Mouse (Mus musculus) activated CD4-positive, CD25-positive, alpha-beta regulatory T cell, adult 4 months (primary cell): ENCODE measurements around the gene Crybg2. TPM values are rescaled to one million over a fixed set of nuclear protein-coding genes. Genes with fewer than 3 reads are reported as not detected.

ENCODE experiments used
- ATAC-seq: one replicate; pipeline ENCODE4 v1.8.0; 2017
- polyA plus RNA-seq, 2 experiments: library from polyadenylated mRNA; unstranded; fragments of 100-300 nt; shearing (Covaris generic); gene quantifications; one replicate each; pipeline ENCODE4 v1.2.1; 2017

Crybg2 gene
- 10 to 100 TPM; 15.7 to 20.2 TPM for polyA plus RNA-seq

- ATAC-seq, result no peak
These were observed at the start of gene Crybg2 for GRCm38 (mm10) chr4:134060135-134060865. Crybg2 (plus strand) TSS chr4:134060815.

DNA sequence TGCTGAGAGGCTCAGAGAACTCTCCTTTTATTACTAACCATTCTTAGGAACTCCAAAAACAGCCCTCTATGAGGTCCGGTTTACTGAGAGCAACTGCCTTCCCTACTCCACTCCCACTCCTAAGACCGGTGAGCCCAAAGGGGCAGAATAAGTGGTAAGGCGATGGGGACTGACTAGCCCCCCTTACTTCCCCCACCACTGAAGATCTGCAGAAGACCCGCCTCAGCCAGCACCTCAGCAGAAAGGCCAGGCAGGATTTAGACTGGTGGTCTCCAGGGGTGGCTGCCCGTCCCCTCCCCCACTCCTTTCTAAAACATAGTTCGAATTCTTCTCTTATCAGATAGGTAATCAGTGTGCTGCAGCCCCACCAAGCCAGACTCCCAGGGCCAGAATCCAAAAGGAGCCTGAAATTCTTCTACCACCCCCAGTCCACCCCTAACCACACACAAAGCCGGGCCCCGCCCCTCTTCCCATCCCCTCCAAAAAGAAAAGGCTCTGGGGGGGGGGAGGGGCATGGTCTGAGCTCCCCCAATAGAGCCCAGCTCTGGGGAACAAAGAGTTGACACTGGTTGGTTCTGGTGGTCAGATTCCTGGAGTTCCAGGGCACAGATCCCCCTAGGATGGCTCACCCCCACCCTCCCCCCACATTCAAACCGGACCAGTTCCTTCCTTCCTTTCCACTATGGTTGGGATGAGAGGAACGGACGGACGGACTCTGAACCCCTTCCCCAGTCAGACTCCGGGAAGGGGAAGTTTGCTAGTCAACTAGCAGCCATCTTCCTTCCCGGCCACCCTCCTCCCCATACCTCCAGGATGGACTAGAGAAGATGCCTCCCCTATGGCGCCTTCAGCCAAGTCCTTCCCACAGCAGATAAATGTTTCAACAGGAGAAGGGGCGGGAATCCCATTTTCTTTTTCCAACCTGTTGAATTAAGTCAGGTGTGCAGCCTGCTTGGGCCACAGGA is 48.9 kb upstream of the Crybg2 start:
- no peak for ATAC-seq

DNA sequence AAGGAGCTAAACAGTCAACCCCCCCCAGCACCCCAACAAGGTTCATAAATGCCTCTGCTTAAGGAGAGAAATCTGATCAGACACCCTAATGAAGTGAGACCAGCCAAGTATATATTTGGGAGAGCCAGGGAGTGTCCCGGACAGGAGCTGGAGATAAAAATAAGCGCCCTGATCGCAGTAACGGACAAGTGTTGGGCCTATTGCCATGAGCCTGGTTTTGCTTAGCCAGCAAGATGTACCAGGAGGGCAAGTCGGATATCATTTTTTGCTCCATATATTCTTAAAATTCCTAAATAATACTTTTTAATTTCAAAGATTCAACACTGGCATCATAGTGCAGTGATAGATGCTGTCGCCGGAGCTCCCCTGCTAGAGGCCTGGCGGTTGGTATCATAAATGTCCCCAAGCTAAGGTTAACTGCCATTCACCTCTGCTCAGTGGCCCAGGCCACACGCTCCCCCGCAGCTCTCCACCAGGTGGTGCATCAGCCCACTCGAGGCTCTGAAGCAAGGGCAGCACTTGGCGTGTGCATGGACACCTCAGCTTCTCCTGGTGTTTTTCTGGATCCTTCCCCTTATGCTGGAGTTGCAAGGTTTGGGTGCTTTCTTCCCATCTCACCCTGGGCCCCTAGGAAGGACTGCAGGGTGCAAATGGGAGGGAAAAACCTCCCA is 47.6 kb upstream of the Crybg2 start:
- ATAC-seq, result no peak

DNA sequence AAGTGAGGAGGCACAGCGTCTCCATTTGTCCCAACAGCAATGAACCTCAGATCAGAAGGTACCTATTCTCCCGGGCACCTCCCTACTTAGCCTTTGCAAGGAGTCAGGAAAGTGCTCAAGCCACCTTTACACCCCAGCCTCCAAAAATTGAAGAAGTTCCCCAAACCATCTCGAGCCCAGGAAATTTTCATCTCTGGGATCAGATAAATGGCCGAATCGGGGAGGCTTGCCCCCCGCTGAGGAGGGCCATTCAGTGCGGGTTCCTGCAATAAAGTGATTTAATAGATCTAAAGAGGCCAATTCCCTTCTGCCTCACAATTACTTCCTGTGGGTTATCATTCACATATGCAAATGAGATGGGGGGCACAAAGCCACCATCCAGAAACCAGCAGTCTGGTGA is 44.4 kb upstream of the Crybg2 start:
- no peak for ATAC-seq

GRCm38 (mm10) chr4:134016767-134017166 is 43.8 kb upstream of the Crybg2 start:
- ATAC-seq, result no peak

DNA sequence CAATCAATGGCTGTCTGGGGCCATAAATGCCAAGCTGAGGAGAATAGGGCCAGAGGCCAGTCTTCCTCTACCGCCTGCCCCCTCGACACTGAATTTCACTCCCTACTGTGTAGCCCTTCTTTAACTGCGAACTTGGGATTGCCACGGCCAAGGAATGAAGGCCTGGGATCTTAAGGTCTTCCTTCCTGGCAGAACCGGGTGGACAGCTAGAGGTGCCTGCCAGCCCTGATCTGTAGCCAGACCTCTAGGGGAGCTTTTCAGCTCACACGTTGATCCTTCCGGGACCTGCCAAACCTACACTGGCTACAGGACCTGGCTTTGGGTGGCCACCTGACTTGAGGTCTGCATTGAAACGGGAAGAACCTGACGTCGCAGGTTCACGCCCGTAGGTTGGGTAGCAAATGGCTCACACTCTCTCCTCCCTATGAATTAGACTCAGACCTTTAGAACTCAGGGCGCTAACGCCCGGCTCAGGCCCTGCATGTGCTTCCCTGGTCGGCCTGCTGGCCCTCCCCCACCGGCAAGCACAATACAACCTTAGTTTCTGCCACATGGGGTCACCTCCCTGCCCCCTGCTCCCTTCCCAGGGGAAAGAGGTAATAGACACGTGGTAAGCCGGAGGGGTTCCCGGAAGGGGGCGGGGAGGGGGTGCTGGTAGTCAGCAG is 43.3 kb upstream of the Crybg2 start:
- no peak for ATAC-seq

GRCm38 (mm10) chr4:134018038-134018778 is 42.4 kb upstream of the Crybg2 start:
- no peak for ATAC-seq

GRCm38 (mm10) chr4:134018779-134019145 is 41.9 kb upstream of the Crybg2 start, which contains the start of gene Lin28a:
Lin28a (minus strand) TSS chr4:134018841.
- ATAC-seq, result no peak

DNA sequence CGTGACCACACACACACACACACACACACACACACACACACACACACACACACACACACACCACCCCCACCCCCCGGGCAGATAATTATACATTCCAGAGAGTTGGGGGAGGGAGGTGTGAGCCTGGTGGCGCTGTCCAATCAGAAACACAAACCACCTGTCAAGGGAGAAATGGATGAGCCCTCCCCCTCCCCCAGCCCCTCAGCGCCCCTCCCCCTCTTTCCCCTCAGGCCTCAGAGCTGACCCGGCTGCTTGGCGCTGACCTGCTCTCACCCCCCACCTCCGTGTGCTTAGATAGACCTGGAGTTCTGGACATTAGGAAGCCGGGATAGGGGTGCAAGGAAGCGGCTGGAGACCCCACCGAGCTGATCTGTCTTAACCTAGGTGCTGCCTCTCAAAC is 41.4 kb upstream of the Crybg2 start:
- no peak for ATAC-seq

DNA sequence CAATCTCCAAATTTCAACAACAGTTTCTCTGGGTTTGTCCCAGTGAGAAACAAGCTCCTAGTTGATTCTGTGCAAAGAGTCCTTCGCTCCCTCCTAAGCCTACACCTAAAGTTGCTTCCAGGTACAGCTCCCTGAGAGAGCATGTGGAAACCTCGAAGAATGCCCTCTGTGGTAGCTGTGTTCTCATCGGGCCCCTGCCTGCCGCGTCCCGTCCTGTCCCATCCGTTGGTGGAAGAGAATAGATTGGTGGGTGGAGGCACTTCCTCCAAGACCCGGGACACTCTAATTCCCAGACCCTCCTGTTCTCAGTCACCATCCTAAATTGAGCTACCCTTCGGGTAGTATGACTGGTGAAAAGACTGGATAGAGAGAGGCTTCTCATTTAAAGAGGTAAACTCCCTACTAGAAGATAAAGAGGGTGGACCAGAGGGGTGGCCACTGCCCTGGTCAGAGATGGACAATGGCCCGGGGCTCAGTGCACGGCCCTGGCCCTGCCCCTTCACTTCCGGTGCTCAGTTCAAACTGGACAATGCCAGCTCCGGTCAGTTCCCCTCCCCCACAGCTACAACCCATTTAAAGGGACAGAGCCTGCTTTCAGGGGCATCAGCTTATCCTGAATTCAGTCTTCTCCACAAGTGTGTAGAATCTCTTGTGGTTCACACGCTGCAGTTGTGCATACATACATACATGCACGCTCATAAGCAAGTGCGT is 40.8 kb upstream of the Crybg2 start:
- no peak for ATAC-seq

GRCm38 (mm10) chr4:134020621-134021020 is 40.0 kb upstream of the Crybg2 start:
- ATAC-seq, result no peak

GRCm38 (mm10) chr4:134025802-134026201 is 34.8 kb upstream of the Crybg2 start:
- ATAC-seq, result no peak

DNA sequence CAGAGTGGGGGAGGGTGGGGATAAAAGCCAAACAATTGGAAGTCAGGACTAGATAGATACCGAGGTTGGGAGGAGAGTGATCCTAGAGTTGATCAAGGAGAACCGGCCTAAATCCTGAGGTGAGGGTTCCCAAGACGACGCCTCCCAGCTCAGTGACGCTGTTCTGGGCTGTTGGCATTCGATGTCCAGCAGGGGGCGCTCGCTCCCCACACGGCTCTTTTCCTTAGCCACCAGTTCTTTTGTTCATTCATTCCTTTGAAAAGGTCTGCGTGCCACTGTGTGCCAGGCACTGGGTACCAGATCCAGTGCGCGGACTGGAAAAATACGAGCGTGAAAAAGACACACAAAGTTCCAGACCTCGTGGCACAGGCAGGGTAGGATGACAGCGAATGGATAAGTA is 24.7 kb upstream of the Crybg2 start:
- no peak for ATAC-seq

DNA sequence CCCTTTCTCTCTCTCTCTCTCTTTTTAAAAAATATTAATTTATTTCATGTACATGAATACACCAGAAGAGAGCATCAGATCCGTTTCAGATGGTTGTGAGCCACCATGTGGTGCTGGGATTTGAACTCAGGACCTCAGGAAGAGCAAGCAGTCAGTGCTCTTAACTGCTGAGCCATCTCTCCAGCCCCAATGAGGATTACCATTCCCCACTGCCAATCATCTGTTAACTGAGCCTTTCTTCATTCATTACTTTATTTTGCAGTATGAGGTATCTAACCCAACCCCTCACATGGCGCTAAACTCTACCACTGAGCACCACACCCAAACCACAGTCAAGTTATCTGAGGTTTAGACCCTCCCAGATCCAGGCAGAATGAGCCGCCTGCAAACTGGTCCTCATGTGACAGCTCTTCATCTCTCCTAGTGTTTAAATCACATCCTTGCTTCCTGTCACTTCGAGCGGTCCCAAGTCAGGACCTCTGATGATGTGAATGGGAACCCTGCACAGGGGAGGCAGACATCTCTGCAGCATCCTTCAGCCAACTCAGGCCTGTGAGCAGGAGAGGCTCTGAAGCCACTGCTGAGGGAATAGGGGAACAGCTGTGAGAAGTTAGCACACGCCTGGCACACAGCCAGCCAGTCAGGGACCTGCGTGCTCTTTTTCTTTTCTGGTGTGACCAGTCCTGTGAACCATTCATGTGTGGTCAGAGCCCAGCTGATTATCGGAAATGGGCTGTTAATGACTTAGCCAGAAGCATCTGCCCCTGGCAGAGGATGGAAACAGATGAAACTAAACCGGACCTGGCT is 19.1 kb upstream of the Crybg2 start:
- peak; percentile 28 for ATAC-seq

DNA sequence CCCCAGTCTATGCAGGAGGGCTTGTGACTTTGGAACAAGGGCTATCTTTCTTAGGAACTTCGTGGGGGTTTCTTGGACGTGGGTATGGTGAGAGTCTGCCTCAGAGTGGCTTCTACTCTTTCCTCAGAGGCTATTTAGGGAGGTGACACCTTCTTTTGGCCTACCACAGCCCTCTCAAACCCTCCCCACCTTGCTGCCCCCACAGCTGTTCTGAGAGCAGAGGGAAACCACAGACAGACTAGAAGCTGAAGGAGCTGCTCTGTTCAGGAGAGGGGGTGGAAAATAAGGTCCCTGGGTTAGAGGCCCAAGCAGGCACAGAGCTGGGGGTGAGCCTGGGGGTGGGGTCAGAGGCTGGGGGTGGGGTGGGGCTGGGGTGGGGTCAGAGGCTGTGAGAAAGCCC is 17.6 kb upstream of the Crybg2 start:
- no peak for ATAC-seq

DNA sequence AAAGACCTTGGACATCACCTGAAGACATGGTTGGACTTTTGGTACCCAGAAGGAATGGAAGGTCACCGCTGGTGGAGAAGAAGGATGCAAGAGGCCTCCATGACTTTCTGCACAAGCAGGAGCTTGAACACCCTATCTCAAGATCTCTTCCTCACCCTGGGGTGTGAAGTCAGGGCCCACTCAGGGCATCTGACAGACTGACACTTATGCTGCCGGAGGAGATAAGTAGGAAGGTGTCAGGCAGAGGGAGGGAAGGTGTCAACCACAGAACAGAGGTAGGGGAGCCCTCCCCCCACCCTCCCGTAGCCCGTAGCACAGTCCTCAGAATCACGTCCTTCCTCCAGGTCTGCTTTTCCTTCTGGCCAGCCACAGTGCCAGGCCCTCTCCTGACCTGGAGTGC is 13.0 kb upstream of the Crybg2 start:
- ATAC-seq, result no peak

DNA sequence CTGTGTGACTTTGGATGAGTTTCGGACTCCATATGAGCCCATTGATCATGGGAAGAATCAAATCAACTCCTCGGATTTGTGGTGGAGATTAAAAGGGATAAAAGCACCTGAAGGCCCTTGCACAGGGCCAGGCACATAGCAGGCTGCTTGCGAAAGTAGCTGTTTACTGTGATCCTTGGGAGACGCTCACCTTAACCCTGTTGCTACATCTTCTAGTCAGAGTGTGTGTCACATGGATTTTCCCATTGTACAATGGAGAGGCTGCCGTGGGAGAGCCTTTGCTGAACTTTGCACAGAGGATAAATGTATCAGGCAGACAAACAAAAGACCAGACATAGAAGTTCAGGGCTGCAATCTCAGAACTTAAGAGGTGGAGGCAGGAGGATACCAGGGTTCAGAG is 8.7 kb upstream of the Crybg2 start:
- ATAC-seq, result no peak

DNA sequence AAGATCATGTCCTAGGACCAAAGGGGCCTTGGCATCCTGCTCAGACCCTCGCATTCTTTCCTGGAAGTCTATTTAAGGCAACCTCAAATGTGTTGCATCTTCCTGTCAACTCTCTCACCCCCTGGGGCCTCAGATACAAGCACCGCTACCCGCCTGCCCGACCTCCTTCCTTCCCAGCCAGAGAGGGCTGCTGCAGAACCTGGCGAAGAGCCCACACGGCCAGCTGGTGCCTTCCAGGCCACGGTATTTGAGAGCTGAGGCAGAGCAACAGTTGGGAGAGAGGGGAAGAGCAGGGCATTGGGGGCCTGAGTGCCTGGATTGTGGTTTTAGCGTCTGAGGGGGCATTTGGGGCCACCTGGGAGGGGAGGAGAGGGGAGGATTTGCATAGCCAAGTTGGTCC is 8.1 kb upstream of the Crybg2 start:
- no peak for ATAC-seq

- no peak for ATAC-seq
These were observed 7.1 kb upstream of the Crybg2 start, which contains the start of gene Zfp683 for GRCm38 (mm10) chr4:134053538-134053937. Zfp683 (plus strand) TSS chr4:134053838.

DNA sequence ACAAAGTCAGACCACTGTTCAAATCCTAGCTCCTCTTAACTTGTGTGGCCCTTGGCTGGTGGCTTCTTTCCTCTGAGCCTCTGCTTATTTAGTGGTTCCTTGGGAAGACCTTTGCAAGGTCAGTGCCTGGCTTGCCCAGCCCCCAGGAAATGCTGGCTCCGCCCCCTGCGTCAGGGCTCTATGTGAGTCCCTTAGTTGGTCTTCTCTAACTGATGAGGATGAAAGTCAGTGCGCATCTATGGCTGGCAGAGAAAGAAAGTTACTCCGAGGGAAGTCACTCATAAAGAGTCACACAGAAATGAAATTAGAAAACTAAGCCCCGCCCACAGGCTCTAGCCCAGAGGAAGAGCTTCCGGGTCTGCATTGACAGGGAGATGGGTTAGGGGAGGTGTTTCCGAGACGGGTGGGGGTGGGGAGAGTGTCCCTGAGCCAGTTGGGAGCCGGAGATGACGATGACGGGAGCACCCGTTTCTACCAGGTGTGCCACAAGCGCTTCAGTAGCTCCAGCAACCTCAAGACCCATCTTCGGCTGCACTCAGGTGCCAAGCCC is 2.4 kb upstream of the Crybg2 start:
- peak; percentile 57 for ATAC-seq
